Mouse (Mus musculus): ENCODE measurements around the gene Sh2b3. TPM values are rescaled to one million over a fixed set of nuclear protein-coding genes. Genes with fewer than 3 reads are reported as not detected.

The Sh2b3 gene
- polyA plus RNA-seq, 1 experiment from 2014 or later, result 8.0 TPM

DNA sequence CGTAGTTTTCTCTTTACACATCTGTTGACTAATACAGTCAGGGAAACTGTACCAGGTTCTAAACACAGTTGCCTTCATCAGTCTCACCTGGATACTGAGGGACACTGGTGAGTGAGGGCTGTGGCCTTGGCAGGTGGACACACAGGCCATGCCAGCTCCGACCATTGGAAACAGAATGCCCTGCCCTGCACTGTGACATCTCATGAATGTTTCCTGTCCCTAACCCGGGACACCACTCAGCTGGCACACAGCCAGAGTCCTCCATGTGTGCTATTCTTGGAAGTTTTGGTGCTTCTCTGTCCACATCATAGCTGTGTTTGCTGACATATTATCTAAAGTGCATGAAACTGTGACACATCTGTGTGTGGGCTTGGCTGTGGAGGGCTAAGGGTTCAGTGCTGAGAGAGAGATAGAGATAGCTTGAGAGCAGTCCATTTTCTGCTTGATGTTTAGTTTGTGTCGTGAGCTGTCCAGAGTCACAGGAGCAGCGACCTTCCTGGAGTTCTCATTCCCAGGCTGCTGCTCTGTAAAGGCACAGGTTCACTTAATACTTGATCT, 27.7 kb downstream of the Sh2b3 start:
- H3K9me3 ChIP-seq, result no peaks in the 10 kb centered on the region
- H3K27ac ChIP-seq (replicated peaks), result no peak overlapping the region
- no peak for ATAC-seq (ENCODE audit: low FRiP score, low read depth)
- H3K4me2 ChIP-seq, result no peak overlapping the region
- H3K36me3 ChIP-seq, result peaks cover 36% of the 10 kb centered on the region
- H3K9ac ChIP-seq, result no peak overlapping the region
- no peaks in the 10 kb centered on the region for H3K27me3 ChIP-seq
- no peaks in the 10 kb centered on the region; the same call in 1 of the 2 replicates for H3K4me1 ChIP-seq (replicated peaks)
- WGBS, result 74% methylated on average over 5 of the region's 5 CpGs
- no peak overlapping the region for H3K4me3 ChIP-seq

DNA sequence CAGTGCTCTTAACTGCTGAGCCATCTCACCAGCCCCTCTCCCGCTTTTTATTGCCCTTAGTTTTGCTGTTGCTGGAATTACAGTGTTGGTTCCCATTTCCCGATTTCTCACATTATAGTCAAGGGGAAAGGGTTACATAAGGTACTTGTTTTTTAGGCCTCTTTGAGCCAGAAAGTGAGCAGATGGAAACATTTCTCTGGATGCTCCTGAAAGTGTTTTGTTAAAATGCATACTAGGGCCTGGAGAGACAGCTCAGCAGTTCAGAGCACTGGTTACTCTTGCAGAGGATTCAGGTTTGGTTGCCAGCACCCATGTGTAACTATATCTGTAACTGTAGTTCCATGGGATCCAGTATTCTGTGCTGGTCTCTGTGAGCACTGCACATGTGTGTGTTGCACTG, 29.2 kb downstream of the Sh2b3 start:
- 92% methylated on average over 2 of the region's 2 CpGs for WGBS
- H3K9me3 ChIP-seq, result no peaks in the 10 kb centered on the region
- H3K4me2 ChIP-seq, result no peak overlapping the region
- H3K4me1 ChIP-seq (replicated peaks), result no peaks in the 10 kb centered on the region; the same call in 1 of the 2 replicates
- H3K9ac ChIP-seq, result no peak overlapping the region
- H3K27ac ChIP-seq (replicated peaks), result no peak overlapping the region
- H3K36me3 ChIP-seq, result peaks cover 34% of the 10 kb centered on the region
- ATAC-seq (ENCODE audit: low FRiP score, low read depth), result no peak
- H3K27me3 ChIP-seq, result no peaks in the 10 kb centered on the region
- no peak overlapping the region for H3K4me3 ChIP-seq

DNA sequence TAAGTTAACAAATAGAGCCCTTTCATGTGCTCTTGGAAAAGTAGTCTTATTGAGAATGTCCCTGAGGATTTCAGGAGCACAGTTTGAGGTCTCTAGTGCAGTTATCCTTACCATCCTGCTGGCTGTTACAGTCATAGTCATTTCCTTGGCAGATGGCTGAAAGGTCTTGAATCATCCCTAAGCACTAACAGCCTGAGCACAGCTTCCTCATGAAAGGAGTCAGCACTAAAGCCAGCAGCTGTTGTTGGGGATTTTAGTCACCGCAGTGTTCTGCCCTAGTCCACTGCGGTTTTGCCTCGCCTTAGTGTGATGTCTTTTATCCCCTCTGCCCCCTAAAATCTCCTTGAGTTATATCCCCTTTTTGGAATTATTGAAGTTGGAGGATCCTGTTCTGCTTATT, 30.3 kb downstream of the Sh2b3 start:
- WGBS, result 79% methylated on average over 3 of the region's 3 CpGs
- no peaks in the 10 kb centered on the region for H3K9me3 ChIP-seq
- H3K4me1 ChIP-seq (replicated peaks), result no peaks in the 10 kb centered on the region; the same call in 1 of the 2 replicates
- no peak overlapping the region for H3K9ac ChIP-seq
- no peak overlapping the region for H3K4me3 ChIP-seq
- ATAC-seq (ENCODE audit: low FRiP score, low read depth), result no peak
- no peaks in the 10 kb centered on the region for H3K27me3 ChIP-seq
- no peak overlapping the region for H3K27ac ChIP-seq (replicated peaks)
- peaks cover 35% of the 10 kb centered on the region for H3K36me3 ChIP-seq
- H3K4me2 ChIP-seq, result no peak overlapping the region

GRCm38 (mm10) chr5:121798447-121798846, 39.0 kb downstream of the Sh2b3 start:
- 92% methylated on average over 2 of the region's 2 CpGs for WGBS
- H3K4me2 ChIP-seq, result no peak overlapping the region
- ATAC-seq (ENCODE audit: low FRiP score, low read depth), result no peak
- H3K36me3 ChIP-seq, result peaks cover 65% of the 10 kb centered on the region
- H3K4me3 ChIP-seq, result no peak overlapping the region
- no peak overlapping the region for H3K27ac ChIP-seq (replicated peaks)
- H3K9me3 ChIP-seq, result no peaks in the 10 kb centered on the region
- no peak overlapping the region for H3K9ac ChIP-seq
- H3K4me1 ChIP-seq (replicated peaks), result no peaks in the 10 kb centered on the region
- H3K27me3 ChIP-seq, result no peaks in the 10 kb centered on the region

DNA sequence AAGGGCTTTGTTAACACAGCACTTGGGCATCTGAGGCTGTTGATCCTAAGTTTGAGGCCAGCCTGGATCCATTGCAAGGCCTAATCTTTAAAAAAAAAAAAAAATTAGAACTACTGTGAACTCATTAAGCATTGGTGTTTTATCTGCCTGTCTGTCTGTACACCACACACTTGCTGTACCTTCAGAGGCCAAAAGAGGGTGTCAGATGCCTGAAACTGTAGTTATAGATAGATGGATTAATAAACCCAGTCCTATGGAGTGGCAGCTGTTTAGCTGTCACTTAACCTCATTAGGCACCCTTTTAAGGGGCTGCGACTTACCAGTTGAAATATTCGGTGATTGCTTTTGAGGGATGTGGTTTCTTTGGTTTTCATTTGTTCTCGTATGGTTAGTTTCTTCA, 41.6 kb downstream of the Sh2b3 start:
- peaks cover 51% of the 10 kb centered on the region for H3K36me3 ChIP-seq
- H3K27ac ChIP-seq (replicated peaks), result no peak overlapping the region
- H3K27me3 ChIP-seq, result no peaks in the 10 kb centered on the region
- no peaks in the 10 kb centered on the region for H3K4me1 ChIP-seq (replicated peaks)
- no peaks in the 10 kb centered on the region for H3K9me3 ChIP-seq
- H3K4me3 ChIP-seq, result no peak overlapping the region
- no peak for ATAC-seq (ENCODE audit: low FRiP score, low read depth)
- H3K4me2 ChIP-seq, result no peak overlapping the region
- 84% methylated on average over 3 of the region's 3 CpGs for whole genome bisulfite sequencing
- no peak overlapping the region for H3K9ac ChIP-seq

DNA sequence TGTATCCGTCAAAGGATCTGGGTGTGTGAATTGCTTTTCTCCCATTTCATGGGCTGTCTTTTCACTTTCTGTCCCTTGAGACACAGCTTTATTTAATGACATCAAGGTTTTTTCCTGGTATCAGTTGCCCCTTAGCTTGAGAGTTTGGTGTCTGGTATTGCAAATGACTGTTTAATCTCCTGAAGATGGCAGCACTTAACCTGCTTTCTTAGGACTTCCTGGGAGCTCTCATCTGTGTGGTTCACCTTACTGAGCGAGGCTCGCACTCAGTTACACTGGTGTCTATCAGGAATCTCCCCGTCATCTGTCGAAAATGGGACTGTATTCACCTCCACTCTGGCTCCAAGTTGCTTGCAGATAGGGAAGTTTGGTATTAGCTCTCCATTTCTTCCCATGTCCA, 46.4 kb downstream of the Sh2b3 start:
- peaks cover 38% of the 10 kb centered on the region for H3K36me3 ChIP-seq
- no peak overlapping the region for H3K4me3 ChIP-seq
- H3K9me3 ChIP-seq, result no peaks in the 10 kb centered on the region
- 89% methylated on average over 5 of the region's 5 CpGs for WGBS
- no peak overlapping the region for H3K9ac ChIP-seq
- H3K4me1 ChIP-seq (replicated peaks), result no peaks in the 10 kb centered on the region
- no peak for ATAC-seq (ENCODE audit: low FRiP score, low read depth)
- no peak overlapping the region for H3K4me2 ChIP-seq
- H3K27me3 ChIP-seq, result no peaks in the 10 kb centered on the region
- H3K27ac ChIP-seq (replicated peaks), result no peak overlapping the region

DNA sequence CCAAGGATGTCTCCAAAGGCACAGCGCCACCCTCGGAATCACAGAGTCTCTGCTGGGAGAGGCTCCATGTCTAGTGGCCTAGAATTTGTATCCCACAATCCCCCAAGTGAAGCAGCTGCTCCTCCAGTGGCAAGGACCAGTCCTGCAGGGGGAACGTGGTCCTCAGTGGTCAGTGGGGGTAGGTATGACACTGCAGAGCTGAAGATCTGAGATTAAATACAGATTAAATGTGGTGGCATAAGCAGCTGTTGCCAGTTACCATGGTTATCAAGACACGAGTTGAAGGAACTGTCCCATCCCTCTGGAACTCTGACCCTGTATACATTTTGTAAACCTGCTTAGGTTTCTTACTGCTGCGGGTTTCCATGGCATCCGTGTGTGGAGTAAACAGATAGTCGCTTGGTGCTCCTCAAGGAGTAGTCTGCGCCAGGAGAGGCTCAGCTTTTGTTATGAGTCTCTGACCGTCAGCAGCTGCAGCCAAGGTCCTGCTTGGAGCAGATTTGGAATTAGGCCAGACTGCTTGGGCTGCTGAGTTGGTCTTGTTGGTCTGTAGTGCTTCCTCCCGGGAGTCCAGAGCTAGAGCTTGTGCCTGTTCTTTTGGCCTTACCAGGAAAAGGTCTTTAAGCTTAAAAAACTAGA, 53.5 kb downstream of the Sh2b3 start:
- Histone ChIP-seq H3K4me2 (no peak overlapping the region), H3K4me1 (replicated peaks) (peaks cover 8% of the 10 kb centered on the region), H3K9me3 (no peaks in the 10 kb centered on the region), H3K9ac (no peak overlapping the region), H3K27ac (replicated peaks) (peak overlapping the region; percentile 57), H3K4me3 (no peak overlapping the region), H3K27me3 (no peaks in the 10 kb centered on the region), H3K36me3 (peaks cover 57% of the 10 kb centered on the region)
- ATAC-seq (ENCODE audit: low FRiP score, low read depth), result peak; percentile 54; the same call in 1 of the 2 replicates
- WGBS, result 60% methylated on average over 10 of the region's 10 CpGs

GRCm38 (mm10) chr5:121782467-121782866, 55.0 kb downstream of the Sh2b3 start:
- 47% methylated on average over 4 of the region's 4 CpGs for WGBS

DNA sequence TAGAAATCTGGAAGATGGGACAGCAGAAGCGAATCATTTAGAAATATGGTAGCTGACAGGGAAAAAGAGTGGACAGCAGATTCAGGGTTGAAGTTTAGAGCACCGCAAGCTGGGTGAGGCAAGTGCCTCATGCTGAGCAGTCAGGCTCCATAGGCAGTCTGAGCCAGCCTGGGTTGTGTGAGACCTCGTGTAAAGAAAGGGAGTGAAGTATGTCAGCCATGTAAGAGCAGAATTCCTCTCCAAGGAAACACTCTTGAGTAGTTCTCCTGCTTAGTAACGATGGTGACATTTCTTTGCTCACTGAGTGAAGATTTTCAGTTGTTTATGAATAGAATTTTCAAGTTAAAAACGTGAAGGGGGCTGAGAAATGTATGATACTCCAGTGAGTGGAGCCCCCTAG, 57.3 kb downstream of the Sh2b3 start:
- H3K4me3 ChIP-seq, result no peak overlapping the region
- H3K4me1 ChIP-seq (replicated peaks), result peaks cover 8% of the 10 kb centered on the region
- no peak overlapping the region for H3K9ac ChIP-seq
- 78% methylated on average over 5 of the region's 5 CpGs for WGBS
- H3K4me2 ChIP-seq, result no peak overlapping the region
- H3K27me3 ChIP-seq, result no peaks in the 10 kb centered on the region
- H3K36me3 ChIP-seq, result peaks cover 50% of the 10 kb centered on the region
- H3K9me3 ChIP-seq, result no peaks in the 10 kb centered on the region
- H3K27ac ChIP-seq (replicated peaks), result no peak overlapping the region
- ATAC-seq (ENCODE audit: low FRiP score, low read depth), result no peak

More at GRCm38 (mm10) chr5:121782467-121782866, 55.0 kb downstream of the Sh2b3 start:
- Histone ChIP-seq H3K4me2 (no peak overlapping the region), H3K4me1 (replicated peaks) (peaks cover 8% of the 10 kb centered on the region), H3K9me3 (no peaks in the 10 kb centered on the region), H3K27ac (replicated peaks) (no peak overlapping the region), H3K9ac (no peak overlapping the region), H3K27me3 (no peaks in the 10 kb centered on the region), H3K4me3 (no peak overlapping the region), H3K36me3 (peaks cover 58% of the 10 kb centered on the region)
- ATAC-seq (ENCODE audit: low FRiP score, low read depth), result no peak

DNA sequence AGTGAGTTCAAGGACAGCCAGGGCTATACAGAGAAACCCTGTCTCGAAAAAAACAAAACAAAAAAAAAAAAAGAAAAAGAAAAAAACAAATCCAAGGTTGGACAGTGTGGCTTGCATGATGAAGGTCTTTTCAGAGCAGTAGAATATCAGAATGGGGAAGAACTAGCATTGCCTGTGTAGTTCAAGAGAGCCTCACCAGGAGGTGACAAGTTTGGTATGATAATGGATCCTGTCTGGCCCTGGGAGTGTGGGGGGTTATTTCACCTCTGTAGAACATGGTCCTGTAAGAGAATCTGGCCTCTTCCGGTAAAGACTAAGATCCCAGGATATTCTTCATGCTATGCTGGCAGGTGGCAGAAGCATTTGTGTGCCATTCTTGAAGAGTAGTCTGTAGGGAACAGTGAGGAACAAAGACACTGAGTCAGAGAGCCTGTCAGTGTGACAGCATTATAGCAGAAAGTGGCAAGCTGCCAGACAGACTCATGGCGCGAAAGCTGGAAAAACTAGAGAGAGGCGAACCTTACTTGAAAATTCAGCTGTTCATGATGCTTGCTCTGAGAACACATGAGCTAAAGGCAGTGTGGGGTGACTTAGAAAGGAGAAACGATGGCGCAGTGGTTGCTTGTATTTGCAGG, 58.8 kb downstream of the Sh2b3 start:
- ATAC-seq (ENCODE audit: low FRiP score, low read depth), result 0 out of 2 replicates have a peak, but pooled peaks have one; percentile 30
- Histone ChIP-seq H3K9ac (no peak overlapping the region), H3K27me3 (no peaks in the 10 kb centered on the region), H3K4me1 (replicated peaks) (peaks cover under 1% of the 10 kb centered on the region), H3K36me3 (peaks cover 48% of the 10 kb centered on the region), H3K4me2 (no peak overlapping the region), H3K9me3 (no peaks in the 10 kb centered on the region), H3K4me3 (no peak overlapping the region), H3K27ac (replicated peaks) (0 out of 2 replicates have a peak overlapping the region, but pooled peaks have one; percentile 11)
- WGBS, result 51% methylated on average over 7 of the region's 7 CpGs

DNA sequence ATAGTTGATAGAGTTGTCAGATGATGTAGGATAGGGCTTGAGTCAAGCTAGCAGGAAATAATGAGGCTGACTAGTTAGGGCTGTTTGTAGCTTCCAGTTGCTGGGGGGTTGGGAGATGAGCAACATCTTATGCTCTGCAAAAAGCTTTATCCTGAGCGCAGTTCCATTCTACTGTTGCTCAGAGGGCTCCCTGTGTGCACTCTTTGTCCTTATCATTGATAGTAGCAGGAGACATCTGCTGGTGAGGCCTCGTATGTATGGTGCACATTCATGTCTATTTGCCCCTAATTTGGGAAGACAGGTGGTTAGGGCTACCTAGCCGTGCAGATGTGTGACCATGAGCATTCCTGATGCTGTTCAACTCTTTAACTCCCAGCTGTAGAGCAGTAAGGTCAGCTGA, 65.8 kb downstream of the Sh2b3 start:
- no peak for ATAC-seq (ENCODE audit: low FRiP score, low read depth)

DNA sequence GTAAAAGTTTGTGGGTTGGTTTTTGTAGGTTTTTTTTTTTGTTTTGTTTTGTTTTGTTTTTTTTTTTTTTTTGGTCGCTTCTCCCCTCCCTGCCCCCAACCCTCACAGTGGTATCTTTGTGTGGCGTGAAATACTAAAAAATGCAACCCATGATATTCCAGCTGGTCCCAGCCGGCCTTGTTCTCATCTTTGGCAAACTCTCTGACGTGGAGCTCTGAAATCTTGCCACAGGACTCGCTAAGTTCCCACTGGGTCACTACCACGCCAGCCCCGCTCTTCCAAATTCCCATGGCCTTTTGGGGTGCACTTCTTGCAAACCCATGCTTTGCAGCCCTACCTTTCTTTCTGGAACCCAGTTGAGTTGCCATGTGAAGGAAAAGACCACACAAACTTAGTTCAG, 67.6 kb downstream of the Sh2b3 start:
- H3K9me3 ChIP-seq, result no peaks in the 10 kb centered on the region
- H3K27me3 ChIP-seq, result no peaks in the 10 kb centered on the region
- H3K9ac ChIP-seq, result no peak overlapping the region
- 88% methylated on average over 7 of the region's 7 CpGs for WGBS
- ATAC-seq (ENCODE audit: low FRiP score, low read depth), result no peak
- no peak overlapping the region for H3K4me2 ChIP-seq
- no peak overlapping the region for H3K27ac ChIP-seq (replicated peaks)
- peaks cover 17% of the 10 kb centered on the region for H3K36me3 ChIP-seq
- H3K4me1 ChIP-seq (replicated peaks), result no peaks in the 10 kb centered on the region
- no peak overlapping the region for H3K4me3 ChIP-seq

More for the DNA sequence above, 65.8 kb downstream of the Sh2b3 start:
- no peak overlapping the region for H3K9ac ChIP-seq
- H3K36me3 ChIP-seq, result peaks cover 24% of the 10 kb centered on the region
- H3K4me1 ChIP-seq (replicated peaks), result no peaks in the 10 kb centered on the region
- H3K27me3 ChIP-seq, result no peaks in the 10 kb centered on the region
- no peak overlapping the region for H3K27ac ChIP-seq (replicated peaks)
- H3K4me2 ChIP-seq, result no peak overlapping the region
- 95% methylated on average over 3 of the region's 3 CpGs for WGBS
- no peaks in the 10 kb centered on the region for H3K9me3 ChIP-seq
- no peak overlapping the region for H3K4me3 ChIP-seq
